Mouse (Mus musculus): ENCODE measurements at regions not wholly inside any gene's neighbourhood (a gene's known extent, or its start where the extent isn't known, plus 50 kb on each side); places are given as distances from the start of the nearest gene placed in this dataset.

DNA sequence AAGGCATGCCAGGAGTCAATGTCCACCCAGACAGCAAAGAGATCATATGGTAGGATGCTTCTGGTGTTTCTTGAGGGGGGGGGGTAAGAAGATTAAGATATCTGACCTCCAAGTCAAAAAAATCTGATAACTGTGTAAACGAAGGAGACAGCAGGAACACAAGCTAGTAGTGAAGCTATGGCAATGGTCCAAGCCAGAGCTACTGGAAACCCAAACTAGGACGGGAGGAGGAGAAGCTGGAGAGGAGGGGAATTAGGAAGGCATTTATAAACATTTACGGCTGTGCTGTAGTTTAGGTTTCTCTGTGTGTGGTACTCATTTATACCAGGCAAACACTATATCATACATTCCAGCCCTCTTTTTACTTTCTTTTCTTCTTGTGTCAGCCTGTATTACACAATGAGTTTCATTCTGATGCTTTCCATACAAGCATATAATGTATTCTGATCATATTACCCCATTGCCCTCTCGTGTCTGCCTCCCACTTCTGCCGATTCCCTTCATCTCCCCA, 84.7 kb downstream of the H2al1j start:
- TF ChIP-seq CTCF (IDR thresholded peaks at IDR 0.05; ENCODE audit: low read depth, low read length) (no peak), POLR2A (IDR thresholded peaks at IDR 0.05; ENCODE audit: extremely low read depth, insufficient read depth, low read length) (no peak)
